Mouse (Mus musculus) cerebral cortex, adult 2 months (tissue): ENCODE data around the gene Hist1h2bg.

Experiments
- WGBS: fragments of 180-500 bp; shearing (Covaris S2); methylation state at CpG from one replicate; pipeline ENCODE4 v1.1.7; 2018; 5-methylcytosine and 5-hydroxymethylcytosine counted together

The Hist1h2bg gene

DNA sequence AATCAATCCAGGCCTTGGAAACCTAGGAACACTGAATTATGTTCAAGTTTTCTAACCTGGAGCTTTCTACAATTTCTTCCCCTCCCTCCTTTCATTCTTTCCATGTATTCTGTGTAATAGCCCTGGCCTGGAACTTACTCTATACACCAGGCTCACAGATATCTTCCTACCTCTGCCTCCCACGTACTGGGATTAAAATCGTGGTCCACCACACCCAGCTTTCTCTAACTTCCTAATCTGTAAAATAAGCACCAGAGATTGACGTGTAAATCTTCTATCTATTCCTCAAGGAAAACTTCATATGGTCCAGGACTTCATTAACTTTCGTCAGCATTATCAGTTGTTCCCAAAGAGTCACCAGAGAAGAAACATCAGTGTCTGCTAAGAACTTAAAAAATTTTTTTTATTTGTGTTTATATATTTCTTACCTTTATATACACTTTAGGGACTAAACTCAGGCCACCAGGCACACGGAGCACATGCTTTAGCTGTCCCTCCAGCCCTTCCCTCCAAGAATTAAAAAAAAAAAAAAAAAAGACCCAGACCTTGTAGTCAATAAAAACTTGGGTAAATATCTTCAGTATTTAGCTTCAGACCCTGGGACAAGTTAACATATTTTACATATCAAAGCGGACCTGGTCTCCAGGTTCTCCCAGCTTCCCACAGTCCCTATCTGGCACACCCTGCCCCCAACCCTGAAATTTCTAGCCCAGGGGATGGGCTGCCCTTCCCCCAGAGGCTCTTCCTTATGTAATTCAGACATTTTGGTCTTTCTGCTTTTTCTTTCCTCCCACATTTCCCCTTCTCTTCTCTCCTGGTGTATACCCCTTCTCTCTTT lies 11.2 kb downstream of the Hist1h2bg start:
- 18% methylated on average over 6 of the region's 6 CpGs for WGBS

DNA sequence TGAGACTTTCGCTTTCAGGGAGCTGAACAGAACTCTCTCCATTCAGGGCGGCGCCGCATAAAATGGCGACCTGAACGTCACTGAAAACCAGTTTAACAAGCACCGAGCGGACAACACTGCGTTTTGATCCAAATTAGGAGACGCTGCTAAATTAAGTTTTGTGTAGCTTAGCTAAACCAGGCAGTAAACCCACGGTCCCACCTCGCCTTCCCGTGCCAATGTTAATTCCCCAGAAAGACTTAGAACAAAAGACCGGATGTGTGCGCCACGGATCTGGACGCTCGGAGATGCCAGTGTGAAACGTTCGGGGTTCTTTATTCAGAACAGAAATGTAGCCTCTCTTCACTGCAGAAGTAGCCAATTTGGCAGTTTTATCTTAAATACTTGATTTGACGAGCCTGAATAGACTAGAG lies 13.8 kb downstream of the Hist1h2bg start:
- under 1% methylated on average over 21 of the region's 21 CpGs for WGBS

DNA sequence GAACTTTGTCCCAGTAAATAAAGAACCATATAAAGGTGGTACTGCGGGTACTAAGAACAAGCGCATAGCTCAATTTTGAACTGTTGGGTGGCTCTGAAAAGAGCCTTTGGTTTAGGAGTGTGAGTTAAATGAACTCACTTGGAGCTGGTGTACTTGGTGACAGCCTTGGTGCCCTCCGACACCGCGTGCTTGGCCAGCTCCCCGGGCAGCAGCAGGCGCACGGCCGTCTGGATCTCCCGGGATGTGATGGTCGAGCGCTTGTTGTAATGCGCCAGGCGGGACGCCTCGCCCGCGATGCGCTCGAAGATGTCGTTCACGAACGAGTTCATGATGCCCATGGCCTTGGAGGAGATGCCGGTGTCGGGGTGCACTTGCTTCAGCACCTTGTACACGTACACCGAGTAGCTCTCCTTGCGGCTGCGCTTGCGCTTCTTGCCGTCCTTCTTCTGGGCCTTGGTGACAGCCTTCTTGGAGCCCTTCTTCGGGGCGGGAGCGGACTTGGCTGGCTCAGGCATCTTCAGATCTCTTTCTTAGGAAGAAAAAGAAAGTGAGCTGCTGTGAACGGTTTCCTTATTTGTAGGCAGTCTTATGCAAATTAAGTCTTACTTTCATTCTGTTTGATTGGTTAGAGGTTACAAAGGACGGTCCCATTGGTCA lies 14.4 kb downstream of the Hist1h2bg start:
- WGBS: under 1% methylated on average over 30 of the region's 36 CpGs

DNA sequence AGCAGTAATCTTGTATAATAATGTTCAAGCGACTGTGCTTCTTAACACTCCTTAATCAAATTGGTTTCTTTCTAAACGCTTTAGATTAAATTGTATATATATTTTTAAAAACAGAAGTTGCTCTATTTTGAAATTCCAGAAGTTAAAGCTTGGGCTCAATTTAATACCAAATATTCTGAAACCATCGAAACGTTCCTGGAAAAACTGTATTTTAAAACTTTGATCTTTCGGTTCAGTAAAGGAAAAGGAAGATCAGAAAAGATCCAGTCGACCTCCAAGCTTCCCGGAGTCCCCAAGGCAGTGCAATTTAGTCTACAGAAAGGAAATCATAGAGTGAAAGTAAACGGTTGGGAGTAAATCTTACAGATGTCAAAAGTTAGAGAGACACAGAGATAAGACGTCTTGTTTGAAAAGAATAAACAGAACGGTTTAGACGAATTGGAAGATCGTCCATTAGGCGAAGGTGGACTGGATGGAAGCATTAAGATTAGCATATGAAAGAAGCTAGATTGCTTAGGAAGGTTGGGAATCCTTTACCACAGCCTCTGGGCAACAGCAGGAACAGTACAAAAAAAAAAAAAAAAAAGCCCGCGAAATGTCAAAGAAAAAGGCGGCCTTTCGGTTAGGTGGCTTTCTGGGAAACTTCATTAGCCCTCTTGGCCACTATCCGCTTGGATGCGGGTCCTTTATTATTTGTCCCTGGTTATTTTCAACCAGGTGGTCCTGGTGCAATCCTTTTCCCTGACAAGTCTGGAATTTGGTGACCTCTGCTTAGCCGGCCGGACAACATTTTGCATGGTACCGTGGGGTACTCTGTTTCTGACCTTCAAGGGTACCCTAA lies 15.1 kb downstream of the Hist1h2bg start:
- 1% methylated on average over 22 of the region's 22 CpGs for WGBS

DNA sequence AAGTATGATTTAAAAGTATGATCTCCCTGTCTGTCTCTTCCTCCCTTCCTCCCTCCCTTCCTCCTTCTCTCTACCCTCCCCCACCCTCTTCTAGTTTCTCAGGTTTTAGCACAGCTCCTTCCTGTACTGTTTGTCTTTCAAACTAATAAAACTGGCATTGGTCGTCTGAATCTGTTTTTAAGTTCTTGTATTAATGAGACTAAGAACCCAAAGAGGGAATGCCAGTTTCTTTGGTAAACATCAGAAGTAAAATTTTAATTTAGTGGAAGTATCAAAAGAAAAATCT lies 15.7 kb downstream of the Hist1h2bg start:
- WGBS: 4% methylated on average over 1 of the region's 1 CpGs

DNA sequence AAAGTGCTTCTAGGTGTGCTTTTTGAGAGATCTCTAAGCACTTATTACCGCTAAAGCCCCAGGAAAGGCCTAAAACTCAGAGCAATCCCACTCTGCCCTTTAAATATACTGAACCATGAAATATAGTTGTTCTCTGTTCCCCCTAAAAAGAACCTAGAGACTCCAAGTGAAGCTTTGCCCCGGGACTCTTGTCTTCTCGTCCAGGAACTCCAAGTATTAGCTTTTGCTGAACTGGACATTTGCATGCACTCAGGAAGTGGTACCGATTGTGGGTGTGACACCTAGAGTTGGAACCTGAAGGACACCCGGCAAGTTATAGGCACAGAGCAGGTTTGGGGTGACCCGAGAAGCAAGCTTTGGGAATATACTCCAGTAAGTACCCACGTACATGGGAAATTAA lies 20.0 kb downstream of the Hist1h2bg start:
- 93% methylated on average over 7 of the region's 7 CpGs for WGBS

DNA sequence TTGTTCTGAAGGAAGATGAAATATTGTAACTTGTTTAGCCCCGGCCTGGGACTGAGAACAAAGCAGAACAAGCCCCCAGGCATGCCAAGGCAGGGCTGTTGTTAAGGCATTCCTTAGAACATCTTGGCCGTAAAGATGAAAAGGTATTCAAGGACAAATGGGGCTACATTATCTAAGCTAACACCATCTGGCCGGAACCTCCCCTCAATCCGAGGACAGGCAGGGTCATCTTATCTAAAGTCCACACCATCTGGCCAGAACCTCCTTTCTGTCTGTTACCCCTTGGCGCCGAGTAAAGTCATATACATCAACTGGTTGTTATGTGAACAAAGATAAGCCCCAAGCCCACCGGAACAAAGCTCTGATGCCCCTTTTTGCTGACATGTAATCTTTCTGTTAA lies 20.7 kb downstream of the Hist1h2bg start:
- WGBS: 97% methylated on average over 7 of the region's 7 CpGs

DNA sequence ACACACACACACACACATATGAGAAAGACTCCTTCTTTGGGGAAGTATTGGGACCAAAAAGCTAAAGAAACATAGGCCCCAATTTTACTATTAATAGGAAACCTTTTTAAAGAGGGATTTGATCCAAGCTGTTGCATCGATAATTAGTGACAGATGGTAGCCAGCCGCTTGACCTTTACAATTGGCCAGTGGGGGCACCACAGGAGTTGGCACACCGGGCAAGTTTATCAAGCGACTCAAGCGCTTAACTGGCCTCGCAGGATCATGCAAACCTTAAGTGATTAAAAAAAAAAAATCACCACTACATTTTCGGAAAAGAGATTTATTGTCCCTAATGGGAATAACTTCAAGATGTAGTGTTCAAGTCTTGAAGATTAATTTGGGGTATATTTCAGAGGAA lies 21.4 kb downstream of the Hist1h2bg start:
- WGBS: 82% methylated on average over 7 of the region's 7 CpGs

DNA sequence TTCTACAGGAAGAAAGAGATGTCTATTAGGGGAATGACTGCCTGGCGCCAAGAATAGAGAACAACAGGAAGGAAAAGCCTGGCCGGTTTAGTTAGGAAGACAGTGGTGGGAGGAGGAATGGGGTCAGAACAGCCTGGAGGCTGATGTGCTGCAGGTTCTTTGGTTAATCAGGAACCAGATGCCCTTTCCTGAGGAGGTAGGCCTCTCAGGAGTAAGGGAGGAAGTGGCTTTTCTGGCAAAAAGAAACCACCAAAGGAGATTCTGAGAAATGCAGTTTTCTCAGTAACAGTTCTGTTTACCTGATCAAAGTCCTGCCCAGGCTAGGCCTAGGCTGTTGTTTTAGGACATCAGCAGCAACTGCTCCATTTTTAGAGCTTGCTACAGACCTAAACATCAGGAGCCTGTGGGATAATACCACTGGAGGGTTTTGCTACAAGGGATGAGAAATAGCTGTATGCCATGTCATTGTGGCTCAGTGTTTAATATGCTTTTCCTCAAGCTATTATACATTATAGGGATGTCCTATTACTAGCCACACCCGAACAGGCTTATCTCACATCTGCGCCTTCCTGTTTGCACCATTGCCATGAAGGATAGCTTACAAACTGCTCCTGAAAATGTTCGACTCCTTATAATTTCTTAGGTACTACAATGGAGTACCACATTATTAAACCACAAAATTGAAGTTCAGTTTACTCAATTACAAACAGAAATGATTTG lies 22.0 kb downstream of the Hist1h2bg start:
- 75% methylated on average over 5 of the region's 5 CpGs for WGBS

DNA sequence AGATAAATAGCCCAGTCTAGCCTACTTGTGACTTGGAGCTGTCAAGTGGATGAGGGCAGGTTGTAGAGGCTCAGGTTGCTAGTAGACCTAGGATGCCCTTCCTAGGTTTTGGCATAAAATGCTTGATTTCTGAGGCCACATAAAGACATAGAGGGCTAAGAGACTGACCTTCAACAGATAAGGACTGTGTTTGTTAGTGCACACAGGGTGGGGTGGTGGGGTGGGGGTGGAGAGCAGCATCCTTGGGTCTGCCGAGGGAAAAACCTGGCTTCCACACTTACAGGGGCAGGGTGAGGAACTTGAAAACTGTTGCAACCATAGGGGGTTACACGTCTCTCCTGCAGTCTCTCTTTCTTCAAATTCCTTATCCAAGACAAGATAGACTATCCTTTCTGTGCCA lies 24.0 kb downstream of the Hist1h2bg start:
- WGBS: 86% methylated on average over 2 of the region's 2 CpGs

DNA sequence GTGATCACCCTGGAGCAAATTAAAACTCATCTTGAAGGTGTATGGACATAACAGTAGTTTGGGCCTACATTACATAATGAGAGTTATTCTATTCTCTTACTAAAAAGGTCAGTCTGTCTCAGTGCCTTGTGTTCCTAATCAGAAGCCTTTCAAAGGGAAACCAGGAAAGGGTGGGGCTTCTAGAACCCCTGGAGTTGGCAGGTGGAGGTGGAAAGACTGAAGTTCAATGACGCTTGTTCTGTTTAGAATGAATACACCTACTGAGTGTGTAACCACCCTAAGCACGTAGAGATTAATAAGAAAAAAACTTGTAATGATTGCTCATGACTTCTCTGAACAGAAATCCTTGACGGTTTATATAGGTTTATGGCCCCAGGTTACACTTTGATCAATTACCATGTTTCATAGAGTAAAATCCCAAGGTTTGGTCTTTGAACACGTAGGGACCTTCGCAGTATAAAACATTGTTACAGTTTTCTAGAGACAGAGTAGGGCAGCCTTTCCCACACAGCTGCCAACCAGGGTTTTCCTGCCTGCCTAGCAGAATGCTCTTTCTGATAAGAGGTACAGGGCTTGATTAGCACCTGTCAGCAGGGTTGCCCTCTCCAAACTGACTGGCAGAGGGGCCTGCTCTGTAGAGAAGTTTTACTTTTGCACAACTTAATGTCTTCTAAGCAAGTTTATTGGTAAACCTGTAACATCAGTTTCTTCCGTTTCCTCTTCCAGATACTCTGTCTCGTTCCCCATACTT lies 24.6 kb downstream of the Hist1h2bg start:
- WGBS: 90% methylated on average over 7 of the region's 7 CpGs

DNA sequence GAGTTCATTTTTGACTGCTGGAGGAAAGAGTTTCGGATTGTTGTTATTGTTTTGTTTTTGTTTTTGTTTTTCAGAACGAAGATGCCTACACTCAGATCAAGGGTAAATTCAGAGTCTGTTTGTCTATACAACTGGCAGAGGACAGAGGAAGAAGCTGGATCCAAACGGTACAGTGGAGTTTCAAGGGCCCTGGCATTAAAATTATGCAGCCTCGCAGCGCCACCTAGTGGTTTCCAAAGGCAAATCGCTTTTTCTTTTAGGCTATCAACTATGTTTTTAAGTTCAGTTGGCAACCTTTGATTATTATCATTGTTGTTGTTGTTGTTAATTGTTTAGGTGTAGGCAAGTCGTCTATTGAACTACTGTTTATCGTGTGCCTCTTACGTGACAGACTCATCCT lies 26.8 kb downstream of the Hist1h2bg start:
- 9% methylated on average over 9 of the region's 9 CpGs for WGBS

DNA sequence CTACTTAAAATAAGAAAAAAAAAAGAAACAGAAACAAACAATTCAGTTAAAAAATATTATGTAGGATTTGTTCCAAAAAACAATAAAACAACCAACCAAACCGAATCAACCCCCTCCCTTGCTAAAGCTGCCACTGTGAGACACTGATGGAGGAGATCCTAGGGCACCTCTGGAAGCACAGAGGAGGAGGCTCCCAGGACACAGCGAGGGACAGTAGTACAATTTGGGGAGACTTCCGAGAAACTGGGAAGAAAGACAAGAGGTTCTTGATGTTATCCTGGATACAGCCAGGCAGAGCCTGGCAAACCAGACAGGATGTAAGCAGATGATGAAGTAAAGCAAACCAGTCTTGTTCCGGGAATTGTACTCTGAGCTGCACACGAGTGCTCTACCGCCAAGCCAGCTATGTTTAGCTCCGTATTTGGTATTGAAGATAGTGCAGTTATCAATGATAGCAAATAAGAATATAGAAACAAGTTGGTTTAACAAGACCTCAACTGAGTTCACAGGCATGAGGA lies 32.0 kb downstream of the Hist1h2bg start:
- 65% methylated on average over 7 of the region's 7 CpGs for WGBS

DNA sequence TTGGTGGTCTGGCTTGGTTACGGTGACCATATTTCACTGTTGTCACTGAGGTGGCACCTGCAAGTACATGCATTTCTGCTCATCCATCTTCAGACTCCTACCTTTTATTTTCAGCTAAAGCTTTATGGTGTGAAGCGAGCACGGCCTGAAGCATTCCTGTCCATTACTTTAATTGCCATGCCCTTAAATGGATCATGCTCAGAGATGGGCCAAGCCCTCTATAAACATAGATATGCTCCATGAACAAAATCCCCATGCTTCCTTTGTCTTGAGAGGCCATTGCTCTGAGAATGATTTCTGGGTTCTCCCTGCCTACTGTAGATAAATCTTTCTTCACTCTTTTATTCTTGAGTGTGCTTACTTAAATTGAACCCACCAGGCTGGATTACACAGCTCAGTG lies 33.3 kb downstream of the Hist1h2bg start:
- 100% methylated on average over 3 of the region's 3 CpGs for WGBS

DNA sequence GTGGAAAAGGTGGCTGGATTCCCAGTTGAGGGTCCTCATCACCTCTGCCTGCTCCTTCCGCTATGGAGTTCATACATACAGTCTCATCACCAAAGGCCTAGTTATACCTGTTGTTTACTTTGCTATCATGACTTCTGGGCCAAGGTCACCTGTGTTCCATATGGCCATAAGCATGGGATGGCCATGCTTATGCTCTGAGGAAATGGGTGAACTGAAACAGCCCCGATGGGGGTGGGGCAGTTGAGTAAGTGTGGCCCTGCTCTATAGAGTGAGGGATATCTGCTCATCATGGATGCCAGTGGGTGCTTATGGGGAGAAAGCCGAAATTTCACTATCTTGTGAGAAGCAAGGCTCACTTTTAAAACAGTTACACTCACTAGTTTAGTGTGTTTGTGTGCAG lies 33.9 kb downstream of the Hist1h2bg start:
- 95% methylated on average over 3 of the region's 3 CpGs for WGBS

DNA sequence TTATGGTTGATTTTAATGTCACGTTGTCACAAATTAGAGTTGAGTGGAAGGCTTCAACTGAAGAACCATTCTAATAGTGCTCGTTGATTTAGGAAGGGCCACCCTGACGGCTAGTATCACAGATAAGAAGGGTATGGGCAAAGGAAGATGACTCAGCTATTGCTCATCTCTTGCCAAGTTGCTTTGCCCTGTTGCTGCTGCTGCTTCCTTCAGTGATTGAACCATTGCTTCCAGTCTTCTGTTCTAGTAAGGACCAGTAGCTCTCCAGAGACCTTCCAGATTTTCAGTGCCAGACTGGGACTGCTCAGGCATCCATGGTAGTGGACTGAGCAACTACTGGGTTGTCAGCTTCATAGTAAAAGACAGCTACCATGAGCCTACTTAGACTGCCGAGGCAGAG lies 38.0 kb downstream of the Hist1h2bg start:
- WGBS: 87% methylated on average over 4 of the region's 4 CpGs

DNA sequence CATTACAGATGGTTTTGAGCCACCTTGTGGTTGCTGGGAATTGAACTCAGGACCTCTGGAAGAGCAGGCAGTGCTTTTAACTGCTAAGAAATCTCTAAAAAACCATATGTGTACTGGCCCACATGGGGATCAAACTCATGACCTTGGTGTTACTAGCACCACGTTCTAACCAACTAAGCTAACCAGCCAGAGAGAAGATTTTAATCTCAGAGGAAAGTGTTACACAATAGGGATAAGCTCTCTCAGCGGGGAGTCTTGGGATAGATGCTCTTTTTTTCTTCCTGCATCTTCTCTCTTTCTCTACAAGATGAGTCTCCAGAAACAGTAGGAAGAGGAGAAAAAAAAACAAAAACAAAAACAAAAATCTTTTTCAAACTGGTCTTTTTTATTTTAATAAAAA lies 39.2 kb downstream of the Hist1h2bg start:
- 75% methylated on average over 2 of the region's 2 CpGs for WGBS

DNA sequence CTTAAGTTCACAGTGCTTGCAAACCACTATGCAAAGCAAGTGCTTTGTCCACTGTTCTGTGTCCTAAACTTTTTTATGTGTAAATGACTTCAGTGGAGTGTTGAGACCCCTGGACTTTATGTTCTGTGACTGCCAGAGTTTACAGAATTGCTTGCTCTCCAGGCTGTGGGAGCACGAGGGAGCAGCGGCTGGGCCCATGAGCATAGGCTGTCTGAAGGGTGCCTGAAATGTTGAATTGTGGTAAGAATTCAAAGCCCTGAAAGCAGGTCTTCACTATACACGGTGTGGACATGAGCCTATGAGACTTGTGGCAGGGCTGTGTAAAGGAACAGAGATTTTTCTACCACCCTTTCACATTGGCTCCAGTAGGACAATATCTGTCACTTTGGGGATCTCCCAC lies 40.4 kb downstream of the Hist1h2bg start:
- WGBS: 89% methylated on average over 3 of the region's 3 CpGs

DNA sequence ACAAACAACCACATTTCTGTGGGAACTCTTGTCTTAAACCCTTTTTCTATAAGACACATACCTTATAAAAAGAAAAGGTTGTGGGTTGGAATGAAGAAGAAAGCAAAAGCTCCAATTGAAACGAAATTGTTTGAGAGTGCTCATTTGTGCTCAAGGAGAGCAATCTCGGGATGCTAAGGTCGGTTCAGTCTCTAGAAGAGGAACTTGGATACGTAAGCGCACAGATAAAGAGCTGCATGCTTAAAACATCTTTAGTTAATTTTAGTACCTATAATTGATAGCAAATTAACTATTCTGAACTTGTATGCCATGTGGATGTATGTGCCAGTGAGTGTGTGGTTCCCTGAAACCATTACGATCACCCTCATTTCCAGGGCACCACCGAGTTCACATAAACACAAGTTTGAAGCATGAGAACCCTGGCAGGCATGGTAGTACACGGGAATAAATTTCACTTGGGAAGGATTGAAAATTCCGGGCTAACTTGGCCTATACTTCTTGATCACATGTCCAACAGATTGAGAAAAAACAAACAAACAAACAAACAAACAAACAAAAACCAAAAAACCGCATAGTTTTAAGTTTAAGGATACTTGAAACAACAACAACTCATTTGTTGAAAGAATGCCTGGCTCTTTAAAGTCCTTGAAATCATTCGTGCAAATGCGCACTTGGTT lies 49.0 kb downstream of the Hist1h2bg start:
- WGBS: 27% methylated on average over 12 of the region's 12 CpGs

DNA sequence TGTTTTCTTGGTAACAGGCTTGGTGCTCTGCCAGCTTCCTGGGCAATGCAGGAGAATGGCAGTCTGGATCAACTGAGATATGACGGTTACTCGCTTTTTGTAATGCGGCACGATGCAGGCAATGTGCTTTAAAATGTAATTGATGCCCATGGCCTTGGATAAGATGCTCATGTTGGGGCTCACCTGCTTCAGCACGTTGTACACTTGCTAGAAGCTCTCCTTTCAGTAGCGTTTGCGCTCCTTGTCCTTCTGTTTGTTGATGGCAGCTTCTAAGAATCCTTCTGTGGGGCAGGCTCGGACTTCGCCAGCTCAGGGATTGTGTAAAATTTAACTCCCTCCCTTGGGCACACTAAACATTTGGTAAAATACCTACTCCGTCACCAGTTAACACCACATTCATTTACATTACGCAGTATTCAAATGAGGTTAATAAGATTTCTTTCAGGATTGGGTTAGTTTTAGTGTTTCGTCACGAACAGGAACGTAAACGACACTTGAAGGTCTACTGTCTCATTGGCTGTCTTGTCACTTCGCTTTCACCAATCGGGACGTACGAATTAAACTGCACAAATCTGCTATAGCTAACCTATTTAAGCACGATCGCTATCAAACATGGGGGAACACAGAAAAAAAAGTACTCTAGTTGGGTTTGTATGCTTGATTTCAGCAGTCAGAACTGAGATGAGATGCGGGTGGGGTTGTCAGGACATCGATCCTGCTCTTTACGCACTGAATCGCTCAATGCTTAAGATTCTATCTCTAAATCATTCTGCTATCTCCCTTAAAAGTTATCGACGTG lies 49.7 kb downstream of the Hist1h2bg start, which contains the start of gene Hist1h2be:
Gene Hist1h2be, minus strand, starts transcription at position 392 of the 799 bp plus-strand sequence.
- under 1% methylated on average over 27 of the region's 27 CpGs for WGBS
